Mouse (Mus musculus) adrenal gland, postnatal 14 days (tissue): ENCODE data around the gene Twf2. TPM values are rescaled to one million over a fixed set of nuclear protein-coding genes. Genes with fewer than 3 reads are reported as not detected.

ENCODE experiments used
- DNase-seq: peaks from one replicate; pipeline ENCODE4 v3.0.0; 2021; ENCODE audit warnings: mixed read lengths
- microRNA-seq, 2 experiments: library from miRNA; unstranded; fragments of <30 nt; microRNA quantifications; one replicate each; pipeline ENCODE4 v1.2.0; 2021
- total RNA-seq: library from RNA; stranded (reverse); gene quantifications from 2 replicates; pipeline ENCODE4 v1.2.3, GENCODE M21; 2021

Gene Twf2
- total RNA-seq, 1 experiment from 2014 or later: 43.6 TPM

DNA sequence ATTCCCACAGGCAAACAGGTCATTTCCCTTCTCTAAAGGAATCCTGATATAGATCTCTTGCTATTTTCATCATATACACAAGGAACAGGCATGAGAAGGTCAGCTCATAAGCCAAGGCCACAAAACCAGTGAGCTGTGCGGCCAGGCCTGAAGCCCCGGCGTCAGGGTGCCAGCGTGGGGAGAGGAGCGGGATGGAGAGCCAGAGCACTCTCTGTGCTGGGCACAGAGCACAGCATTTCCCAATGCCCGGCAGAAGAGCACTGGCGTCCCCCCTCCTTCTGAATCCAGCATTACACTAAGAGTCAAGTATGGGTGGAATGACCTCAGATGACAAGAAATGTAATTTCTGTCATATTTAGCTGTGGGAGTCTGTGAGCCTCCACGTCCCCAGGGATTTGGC, 34.5 kb downstream of the Twf2 start:
- DNase-seq: no peak

DNA sequence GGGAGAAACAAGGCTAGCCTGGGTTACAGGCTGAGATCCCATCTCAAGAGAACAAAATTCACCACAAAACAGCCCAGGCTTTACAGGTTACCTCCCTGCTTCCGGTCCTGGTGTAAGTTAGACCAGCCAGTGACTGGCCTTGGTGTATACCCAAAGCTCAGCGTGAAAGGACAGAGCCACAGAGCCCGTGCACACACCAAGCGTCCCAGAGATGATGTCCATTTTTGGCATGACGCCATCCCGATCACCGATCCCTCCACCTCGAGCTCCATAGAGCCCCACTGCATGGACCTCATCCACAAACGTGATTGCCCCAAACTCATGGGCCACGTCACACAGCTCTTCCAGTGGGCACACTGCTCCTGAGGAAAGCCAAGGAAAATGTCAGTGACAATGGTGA, 35.0 kb downstream of the Twf2 start:
- DNase-seq: no peak

DNA sequence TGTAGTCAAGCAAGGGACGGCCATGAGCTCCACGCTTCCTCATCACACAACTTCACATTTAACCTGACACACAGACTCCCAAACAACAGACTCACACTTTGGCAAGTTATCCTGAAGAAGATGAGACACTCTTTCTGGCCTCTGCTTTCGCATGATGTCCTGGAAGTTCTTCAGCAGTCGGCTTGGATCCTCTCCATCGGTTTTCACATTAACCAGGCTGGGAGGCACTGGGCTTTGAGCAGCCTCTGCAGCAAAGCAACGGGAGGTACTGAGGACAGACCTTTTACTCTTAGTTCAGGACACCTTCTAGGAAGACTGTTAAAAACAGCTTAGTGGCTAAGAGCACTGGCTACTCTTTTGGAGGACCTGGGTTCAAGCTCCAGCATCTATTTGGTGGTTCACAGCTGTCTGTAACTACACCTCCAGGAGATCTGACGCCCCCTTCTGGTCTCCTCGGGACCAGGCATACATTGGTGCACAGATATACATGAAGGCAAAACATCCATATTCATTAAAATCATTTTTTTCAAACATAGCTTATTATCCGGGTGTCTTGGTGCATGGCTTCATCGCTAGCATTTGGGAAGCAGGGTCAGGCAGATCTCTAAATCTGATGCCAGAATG, 38.7 kb downstream of the Twf2 start:
- no peak for DNase-seq

DNA sequence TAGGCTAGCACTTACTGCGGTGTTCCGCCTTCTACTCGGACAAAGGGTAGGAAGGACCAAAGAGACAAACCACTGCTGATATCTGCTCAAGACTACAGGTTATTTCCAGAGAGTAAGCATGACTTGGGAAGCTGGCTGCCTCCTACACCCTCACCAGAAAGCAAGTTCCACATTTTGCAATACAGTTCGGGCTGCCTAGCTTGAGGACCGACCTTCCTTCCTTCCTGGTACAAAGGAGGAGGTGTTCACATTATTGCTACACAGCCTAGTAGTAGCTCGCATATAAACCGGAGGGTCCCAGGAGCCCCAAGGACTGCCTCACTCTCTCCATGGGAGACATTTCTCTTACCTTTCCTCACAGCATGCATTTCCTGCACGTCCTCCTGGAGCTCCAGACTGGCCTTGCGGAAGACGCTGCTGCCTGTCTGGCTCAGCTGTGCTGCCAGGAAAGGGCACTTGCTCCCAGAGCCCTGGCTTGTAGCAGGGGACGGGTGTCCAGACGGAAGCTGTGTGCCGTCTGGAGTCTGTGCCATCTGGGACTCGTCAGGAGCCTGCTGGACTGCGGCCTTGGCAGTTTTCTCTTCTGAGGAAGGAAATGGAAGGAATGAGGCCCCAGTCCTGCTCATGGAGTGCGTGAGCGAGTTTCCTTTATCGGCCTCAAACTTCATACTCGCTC, 40.0 kb downstream of the Twf2 start:
- peak; percentile 77 for DNase-seq

DNA sequence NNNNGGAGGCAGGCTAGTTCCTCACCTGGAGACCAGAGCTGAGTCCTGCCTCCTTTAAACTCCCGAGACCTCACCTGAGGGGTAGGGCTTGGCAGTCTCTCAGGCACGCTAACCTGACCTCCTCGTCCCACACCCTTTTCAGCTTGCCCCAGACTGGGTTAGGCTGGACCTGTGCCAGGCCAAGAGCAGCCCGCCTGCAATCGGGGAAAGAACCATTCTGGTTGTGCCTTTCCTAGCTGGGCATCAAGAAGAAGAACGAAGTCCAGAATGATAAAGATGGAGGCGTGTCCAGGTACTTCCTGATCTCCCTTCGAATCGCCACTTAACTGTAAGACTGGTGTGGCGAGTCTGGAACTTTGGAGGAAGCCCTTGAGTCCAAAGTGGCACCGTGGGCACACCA, 46.6 kb downstream of the Twf2 start:
- DNase-seq: no peak

DNA sequence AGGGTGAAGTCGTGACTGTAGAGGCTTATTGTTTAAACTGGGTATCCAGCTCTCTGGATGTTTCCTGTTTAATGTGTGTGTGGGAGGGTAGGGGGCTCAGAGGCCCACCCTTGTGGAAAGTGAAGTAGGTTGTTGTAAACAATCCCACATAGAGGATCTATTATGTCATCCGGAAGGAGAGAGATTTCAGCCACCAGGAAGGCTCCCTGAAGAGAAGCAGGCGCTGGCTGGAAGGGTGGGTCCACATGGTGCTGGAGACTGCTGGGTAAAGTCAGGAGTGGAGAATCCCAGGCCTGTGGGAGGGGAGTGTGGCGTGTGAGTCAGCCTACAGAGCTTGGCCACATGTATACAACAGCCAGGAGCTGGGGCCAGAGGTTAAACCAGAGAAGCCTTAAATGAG, 47.3 kb downstream of the Twf2 start:
- DNase-seq: no peak

DNA sequence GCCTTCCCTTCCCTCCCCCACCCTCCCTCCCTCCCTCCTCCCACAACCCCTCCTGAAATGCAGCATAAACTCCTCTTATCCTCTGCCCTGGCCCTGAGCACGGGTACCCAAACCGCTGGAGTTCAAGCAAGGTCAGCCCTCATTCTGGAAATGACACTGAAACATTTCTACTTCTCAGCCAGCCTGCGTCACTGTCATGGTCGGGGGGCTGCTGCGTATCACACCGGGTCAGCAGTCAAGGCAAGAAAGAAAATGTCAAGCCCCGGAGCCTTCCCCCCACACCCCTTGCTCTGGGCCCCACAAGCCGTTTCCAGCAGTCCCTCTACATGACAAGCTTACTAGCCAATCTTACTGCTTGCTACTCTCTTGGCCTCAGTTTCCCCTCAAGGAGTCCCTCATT, 48.2 kb downstream of the Twf2 start:
- peak; percentile 58 for DNase-seq

DNA sequence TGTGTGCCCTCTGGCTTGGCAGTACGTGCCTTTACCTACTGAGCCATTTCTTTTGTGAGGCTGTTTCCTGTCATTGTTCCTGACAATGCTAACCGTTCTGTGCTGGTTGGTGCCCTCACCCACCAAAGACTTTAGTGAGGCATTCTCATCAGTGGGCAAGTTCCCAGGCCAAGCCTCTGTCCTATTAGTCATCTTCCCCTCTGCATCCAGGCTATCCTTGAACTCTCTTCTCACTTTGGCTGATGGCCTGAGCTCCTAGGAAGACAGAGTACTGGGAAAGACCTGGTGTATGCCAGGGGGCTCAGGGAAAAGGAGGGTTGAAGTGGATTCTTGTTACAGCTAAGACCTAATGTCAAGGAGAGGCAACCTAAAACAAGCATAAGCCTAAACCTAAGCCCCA, 51.1 kb downstream of the Twf2 start:
- peak; percentile 63 for DNase-seq

DNA sequence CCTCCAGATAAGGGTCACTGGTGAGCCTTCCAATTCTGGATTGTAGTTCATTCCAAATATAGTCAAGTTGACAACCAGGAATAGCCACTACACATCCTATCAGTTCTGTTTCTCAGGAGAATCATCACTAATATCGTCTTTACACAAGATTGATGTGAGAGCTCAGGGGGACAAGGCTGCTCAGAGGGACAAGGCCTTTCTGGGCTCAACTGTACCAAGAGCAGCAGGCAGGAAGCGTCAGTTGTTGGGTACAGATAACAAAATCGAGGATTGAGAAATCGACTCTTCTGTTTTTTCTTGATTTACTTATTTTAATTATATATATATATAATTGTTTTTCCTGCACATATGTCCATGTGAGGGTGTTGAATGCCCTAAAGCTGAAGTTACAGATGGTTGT, 55.5 kb downstream of the Twf2 start:
- no peak for DNase-seq

DNA sequence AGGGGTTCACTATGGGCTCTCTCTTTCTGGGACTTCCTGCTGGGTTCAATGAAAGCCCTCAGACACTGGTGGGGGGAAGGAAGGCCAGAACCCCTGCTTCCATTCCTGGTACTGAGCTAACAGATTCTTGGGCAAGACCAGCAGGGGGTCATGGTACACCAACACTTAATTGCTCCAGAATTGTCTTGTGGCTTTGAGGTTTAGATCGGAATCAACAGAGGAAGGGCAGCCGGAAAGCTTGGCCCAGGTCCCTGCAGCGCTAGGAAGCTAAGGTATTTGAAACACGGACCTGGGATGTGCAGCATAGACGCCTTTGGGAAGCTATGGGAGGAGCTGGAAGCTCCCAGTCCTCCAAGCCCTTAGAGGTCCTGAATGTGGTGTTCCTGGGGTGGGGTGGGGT, 56.1 kb downstream of the Twf2 start:
- no peak for DNase-seq

DNA sequence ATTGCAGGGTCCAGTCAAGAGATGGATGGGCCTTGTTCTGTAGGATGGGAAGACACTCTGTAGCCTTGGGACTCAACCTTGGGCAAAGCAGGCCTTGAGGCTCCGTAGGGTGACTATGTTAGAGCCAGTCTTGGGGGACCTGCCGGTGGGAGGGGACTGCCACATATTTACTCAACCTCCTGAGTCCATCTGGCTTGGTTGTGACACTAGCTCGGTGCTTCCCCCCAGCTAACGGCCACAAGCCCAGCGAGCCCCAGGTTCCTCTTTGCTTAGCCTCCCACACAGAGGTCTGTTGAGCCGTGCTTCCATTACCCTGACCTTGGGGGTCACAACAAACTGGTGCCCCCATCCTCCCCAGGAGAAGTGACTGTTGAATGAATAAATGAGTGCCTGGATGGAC, 58.1 kb downstream of the Twf2 start:
- DNase-seq: no peak

DNA sequence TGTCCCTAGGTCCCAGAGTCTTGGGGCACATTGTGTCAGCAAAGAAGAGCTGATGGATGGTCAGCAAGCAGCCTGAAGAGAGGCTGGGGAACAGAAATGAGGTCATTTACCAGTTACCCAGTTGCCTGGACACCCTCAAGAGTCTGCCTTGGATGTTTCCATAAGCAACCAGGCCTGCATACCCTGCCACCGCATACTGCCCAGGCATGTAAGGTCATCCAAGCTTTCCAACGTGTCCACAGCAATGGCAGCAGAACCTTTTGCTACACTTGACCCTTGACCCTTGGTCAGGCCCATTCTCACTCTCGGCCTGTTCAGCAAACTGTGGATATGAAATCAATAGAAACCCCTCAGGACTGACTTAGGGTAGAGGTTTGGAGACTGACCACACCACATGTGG, 58.6 kb downstream of the Twf2 start:
- DNase-seq: no peak

DNA sequence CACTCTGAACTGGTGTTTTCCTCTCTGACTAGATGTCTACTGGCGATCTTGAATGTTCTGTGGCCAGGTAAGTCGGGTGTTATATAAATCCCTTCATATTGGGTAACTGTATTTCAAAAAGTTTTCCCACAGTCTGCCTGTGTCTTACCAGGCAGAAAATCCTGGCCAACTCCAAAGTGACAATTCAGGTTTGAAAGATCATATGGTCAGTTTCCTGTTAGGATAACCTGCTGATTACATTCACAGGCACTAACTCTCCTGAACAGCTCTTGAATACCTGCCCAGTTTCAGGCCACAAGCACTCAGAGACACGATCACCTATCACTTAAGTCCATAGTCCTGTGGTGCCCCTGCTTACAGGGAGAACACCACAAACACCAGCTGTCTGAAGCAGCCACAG, 59.2 kb downstream of the Twf2 start:
- no peak for DNase-seq

DNA sequence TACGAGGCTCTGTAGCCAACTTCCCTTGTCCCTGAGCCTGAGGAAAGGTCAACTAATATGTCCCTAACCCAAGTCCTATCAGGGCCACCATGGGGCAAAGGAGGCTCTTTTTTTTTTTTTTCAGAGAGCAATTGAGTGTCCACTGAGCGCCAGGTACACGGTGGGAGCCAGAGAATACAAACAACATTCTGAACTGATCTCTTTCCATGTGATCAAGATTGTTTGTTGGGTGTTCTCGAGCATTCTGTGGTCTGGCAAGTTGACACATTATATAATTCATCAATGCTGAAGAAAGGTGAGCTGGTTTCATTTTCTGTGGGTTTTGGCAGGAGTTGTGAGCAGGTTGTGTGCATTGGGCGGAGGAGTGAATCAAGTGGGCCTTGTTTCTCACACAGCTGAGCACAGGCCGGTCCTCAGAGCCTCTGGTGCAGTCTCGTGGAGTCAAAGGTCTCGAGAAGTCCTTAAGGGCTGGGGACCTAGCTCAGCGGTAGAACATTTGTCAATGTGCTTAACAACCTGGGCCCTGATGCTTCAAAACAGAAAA, 60.5 kb downstream of the Twf2 start:
- no peak for DNase-seq

Small RNAs within 50 kb of the gene (microRNA-seq; reads per million reads assigned to microRNA genes)
- 0 to 0.43 reads per million in 2 experiments for gene Mir135a-1
- gene Mirlet7g: 105,333 to 142,181 reads per million in 2 experiments

Other genes starting within 250 kb of the Twf2 start
- gene Col6a5, start 242.5 kb upstream of the Twf2 start, total RNA-seq: 4.3 and 5.9 TPM in 2 replicates
- 0.30 and 4.1 TPM in 2 replicates for gene Col6a4, start 106.3 kb upstream of the Twf2 start, total RNA-seq
- 3.6 and 13.6 TPM in 2 replicates for gene Glyctk, start 45.0 kb upstream of the Twf2 start, total RNA-seq
- gene Wdr82, start 32.2 kb upstream of the Twf2 start, total RNA-seq: 83.9 and 84.7 TPM in 2 replicates
- gene Ppm1m, start 3.4 kb upstream of the Twf2 start, total RNA-seq: 133 and 136 TPM in 2 replicates
- 1.3 and 3.8 TPM in 2 replicates for gene Tlr9, start 19.5 kb downstream of the Twf2 start, total RNA-seq
- 1,325 and 1,932 TPM in 2 replicates for gene Alas1, start 45.5 kb downstream of the Twf2 start, total RNA-seq
- gene Poc1a, start 78.0 kb downstream of the Twf2 start, total RNA-seq: 7.9 and 8.3 TPM in 2 replicates
- gene Dusp7, start 165.5 kb downstream of the Twf2 start, total RNA-seq: 21.1 and 26.0 TPM in 2 replicates
- gene Rpl29, start 226.3 kb downstream of the Twf2 start, total RNA-seq: 490 and 599 TPM in 2 replicates
- 14.2 and 20.2 TPM in 2 replicates for gene Acy1, start 235.2 kb downstream of the Twf2 start, total RNA-seq
- gene Abhd14b, start 244.4 kb downstream of the Twf2 start, total RNA-seq: 23.6 and 33.1 TPM in 2 replicates
- gene Abhd14a, start 244.6 kb downstream of the Twf2 start, total RNA-seq: 17.1 and 18.4 TPM in 2 replicates